Mouse (Mus musculus) adrenal gland, postnatal 25 days (tissue): ENCODE measurements around the gene Camp. TPM values are rescaled to one million over a fixed set of nuclear protein-coding genes. Genes with fewer than 3 reads are reported as not detected.
A peak's percentile ranks its signal among the peaks of the same experiment; 100 is the strongest.

Source experiments
- DNase-seq: peaks from one replicate; pipeline ENCODE4 v3.0.0; 2021; ENCODE audit warnings: mixed read lengths
- long read RNA-seq: library from polyadenylated mRNA; stranded (forward); transcript quantifications from one replicate; pipeline ENCODE4 v2.0.0, GENCODE M21; 2021
- total RNA-seq: library from RNA; stranded (reverse); gene quantifications from 2 replicates; pipeline ENCODE4 v1.2.3, GENCODE M21; 2021

Camp gene
- not detected in 2 replicates for total RNA-seq
- long read RNA-seq, partial matches to known transcripts: 0 of 1 reads
- long read RNA-seq, other reads (novel, unspliced or antisense): 0 of 1 reads

- DNase-seq: peak; percentile 66
These were observed at the start of gene Camp for GRCm38 (mm10) chr9:109849312-109849758. Gene Camp, minus strand, starts transcription at chr9:109849617.

DNA sequence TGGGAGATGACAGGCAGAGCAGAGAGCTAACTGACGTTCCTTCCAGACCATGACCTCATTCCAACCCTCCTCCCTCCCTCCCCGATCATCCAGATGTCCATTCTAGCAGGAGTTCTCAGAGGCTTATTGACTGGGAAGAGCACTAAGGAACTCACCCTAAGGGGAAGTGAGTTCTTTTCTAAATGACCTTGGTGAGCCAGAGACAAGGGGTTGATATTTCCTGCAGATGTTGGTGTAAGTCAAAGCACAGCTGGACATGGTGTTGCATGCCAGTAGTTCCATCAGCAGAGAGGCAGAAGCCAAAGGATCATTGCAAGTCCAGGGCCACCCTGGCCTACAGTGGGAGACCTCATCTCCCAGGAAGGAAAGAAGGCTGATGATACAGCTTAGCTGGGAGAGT is 48.6 kb upstream of the Camp start:
- DNase-seq: no peak

DNA sequence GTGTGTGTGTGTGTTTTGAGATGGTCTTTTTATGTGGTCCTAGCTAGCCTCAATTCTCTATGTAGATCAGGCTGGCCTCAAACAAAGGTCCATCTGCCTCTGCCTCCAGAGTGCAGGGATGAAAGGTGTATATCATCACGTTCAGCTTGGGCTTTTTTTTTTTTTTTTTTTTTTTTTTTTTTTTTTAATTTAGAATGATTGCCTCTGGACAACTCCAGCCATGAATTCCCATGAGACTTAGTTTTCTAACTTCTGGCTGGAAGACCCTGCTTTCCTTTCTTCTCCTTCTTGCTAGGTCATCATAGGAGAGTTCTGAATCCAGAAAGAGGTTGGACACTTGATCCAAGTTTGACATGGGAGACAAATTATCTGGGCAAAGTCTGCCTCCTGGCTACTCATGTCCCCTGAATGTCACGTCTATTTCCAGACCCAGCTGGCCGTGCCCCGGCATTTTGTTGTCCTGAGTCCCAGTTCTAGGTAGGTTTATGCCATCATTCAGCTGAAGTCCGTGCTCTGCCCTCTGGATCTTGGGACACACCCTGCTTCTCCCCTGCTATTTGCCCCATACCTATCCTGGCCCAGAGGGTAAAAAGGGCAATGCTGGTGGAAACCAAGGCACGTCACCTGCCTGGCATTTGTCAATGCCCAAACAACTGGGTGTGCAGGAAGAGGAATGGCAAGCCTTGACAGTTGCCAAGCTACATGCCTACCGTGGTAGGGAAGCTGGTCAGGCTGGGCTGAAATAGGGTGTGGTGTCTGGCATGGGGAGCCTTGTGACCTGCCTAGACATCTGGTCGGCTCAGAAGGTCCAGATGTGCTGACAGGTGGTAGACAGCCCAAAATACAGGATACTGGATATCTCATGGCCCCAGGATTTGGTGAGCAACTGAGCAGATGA is 47.1 kb upstream of the Camp start:
- no peak for DNase-seq

DNA sequence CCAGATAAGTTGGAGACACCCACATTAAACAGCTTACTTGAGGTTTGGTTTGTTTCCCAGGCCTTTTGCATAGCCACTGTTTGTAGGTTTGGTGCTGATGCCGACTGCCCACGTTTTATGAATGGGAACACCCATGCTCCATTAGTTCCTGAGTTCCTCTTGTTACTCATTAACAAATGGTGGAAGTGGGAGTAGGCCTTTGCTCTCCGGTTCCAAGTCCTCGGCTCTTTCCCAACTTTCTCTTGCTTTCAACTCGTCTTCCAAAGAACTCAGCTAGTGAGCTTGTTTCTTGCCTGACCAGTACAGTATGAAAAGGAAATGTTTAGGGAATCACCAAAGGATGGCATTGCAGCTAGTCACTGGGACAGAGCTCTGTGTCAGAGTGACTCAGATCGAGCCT is 46.2 kb upstream of the Camp start:
- DNase-seq: no peak

DNA sequence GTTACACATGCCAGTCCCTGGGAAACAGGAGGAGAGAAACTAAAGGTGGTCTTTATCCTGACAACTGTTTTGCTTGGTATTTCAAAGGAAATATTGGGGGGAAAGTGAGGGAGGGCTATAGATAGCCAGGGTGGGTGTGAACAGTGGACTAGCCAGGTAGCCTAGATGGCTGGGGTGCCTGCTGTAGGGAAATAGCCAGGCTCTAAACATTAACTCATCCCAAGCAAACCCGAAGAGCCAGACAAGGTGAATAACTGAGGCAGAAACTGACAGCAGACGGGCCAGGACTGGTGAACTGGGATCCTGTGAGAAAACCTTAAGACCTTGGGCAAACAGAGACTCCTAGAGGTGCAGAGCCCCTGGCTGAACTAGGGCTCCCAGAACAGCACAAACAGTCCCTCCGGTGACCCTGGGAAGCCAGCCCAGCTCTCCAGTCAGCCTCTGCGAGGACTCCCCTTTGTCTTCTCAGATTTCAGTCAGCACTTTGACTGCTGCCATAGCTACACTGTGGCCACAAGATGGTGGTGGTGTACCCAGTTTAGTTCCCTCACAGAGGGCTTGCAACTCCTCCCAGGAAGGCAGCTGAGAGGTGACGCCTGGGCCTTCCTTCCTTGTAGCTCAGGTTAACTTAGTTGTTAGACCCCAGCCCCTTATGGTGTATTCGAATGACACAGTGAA is 45.1 kb upstream of the Camp start:
- peak; percentile 70 for DNase-seq

DNA sequence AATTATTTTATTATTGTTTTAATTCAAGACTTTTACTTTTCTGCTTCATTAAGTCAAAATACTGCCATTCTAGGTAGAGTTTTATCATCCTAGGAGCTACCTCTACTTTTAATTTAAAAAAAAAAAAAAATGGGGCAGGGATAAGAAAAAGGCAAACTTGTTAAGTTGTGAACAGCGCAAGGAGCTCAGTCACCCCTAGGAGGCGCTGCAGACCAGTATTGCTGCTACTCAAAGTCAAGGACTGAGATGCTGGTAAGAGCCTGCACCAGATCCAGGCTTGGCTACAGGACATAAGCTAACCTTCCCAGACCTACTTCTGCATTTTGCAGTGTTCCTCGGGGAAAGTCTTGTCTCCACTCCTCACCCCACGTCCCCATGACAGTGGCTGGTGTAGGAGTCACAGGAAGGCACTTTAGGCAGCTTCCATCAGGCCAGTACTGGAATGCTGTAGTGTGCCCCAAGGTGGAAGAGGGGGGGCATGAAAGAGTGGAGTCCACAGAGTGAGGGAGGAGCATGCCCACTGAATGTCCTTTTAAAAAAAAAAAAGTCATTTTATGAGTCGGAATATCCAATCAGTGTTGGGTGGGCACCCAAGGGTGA is 43.3 kb upstream of the Camp start:
- peak; percentile 81 for DNase-seq

DNA sequence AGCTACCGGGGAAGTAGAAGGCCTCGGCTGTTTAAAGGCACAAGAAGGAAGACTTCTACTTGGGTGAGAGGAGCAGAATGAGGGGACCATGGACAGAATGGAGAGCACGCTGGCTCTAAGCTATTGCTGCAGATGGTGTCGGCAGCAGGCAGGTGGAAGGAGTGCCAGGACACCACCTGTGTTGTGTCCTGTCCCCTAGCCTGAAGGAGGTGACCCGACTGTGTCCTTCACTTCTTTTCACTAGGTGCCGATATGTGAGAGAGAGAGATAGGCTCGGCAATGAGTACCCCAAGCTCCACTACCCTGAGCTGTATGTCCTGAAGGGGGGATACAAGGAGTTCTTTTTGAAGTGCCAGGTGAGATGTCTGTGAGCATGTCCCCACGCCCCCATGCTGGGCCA is 42.1 kb upstream of the Camp start:
- no peak for DNase-seq

- no peak for DNase-seq
These were observed 37.9 kb upstream of the Camp start for GRCm38 (mm10) chr9:109887321-109887720.

DNA sequence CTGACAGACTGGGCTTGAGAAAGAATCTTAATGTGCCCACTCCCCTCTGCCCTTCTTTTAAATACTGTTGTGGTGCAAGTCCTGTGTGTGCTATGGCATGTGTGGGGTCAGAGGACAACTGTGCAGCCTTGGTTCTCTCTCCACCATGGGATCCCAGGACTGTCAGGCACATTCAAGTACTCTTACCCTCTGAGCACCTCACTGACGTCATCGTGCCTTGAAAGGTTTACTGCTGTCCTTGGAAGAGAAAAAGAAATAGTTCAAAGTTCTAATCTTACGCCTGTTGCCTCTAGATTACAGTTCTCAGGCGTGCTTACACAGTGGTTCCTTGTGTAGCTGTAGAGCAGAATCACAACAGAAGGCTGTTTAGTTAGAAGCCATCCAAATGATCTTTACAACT is 36.8 kb upstream of the Camp start:
- no peak for DNase-seq

GRCm38 (mm10) chr9:109879305-109879704 is 29.9 kb upstream of the Camp start:
- no peak for DNase-seq

GRCm38 (mm10) chr9:109877666-109878065 is 28.2 kb upstream of the Camp start:
- no peak for DNase-seq

DNA sequence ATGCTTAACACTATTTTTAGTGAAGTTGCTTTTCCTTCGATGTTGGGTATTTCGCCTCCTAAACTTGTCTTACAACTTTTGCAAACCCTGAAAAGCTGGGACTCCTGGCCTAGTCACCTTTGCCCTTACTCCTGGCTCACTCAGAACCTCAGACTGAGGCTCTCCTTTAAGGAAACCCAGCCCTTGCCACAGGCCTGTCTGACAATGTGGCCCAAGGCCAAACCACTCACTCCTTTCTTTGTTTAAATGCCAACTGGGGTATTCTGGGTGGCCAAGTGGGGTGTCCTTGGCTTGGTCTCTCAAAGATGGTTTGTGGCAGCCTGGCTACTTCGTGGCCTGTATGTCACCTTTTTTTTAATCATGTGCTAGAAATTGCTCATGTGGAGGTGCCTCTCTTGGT is 27.3 kb upstream of the Camp start:
- DNase-seq: peak; percentile 37

- peak; percentile 78 for DNase-seq
These were observed 26.5 kb upstream of the Camp start for GRCm38 (mm10) chr9:109875695-109876601.

- DNase-seq: peak; percentile 96
These were observed 25.6 kb upstream of the Camp start, which contains the start of gene Cdc25a for GRCm38 (mm10) chr9:109874797-109875691. Gene Cdc25a, plus strand, starts transcription at chr9:109875579.

- DNase-seq: no peak
These were observed 21.7 kb upstream of the Camp start for GRCm38 (mm10) chr9:109870983-109871572.

GRCm38 (mm10) chr9:109866218-109866617 is 16.8 kb upstream of the Camp start:
- no peak for DNase-seq

DNA sequence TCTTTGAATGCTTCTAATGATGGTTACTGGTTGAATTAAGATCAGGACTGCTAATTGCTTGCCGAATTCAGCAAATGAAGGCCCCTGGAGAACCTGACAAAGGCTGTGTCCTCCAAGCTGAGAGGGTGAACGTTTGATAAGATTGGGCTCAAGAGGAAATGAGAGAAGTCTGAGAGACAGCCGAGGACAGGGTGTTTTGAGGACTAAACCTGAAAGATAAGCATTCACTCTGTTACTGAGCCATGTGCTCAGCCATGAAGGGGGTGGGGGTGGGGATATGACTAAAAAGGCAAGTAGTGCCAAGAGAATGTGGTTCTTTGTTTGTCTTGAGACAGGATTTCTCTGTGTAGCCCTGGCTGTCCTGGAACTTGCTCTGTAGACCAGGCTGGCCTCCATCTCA is 13.7 kb upstream of the Camp start:
- no peak for DNase-seq

DNA sequence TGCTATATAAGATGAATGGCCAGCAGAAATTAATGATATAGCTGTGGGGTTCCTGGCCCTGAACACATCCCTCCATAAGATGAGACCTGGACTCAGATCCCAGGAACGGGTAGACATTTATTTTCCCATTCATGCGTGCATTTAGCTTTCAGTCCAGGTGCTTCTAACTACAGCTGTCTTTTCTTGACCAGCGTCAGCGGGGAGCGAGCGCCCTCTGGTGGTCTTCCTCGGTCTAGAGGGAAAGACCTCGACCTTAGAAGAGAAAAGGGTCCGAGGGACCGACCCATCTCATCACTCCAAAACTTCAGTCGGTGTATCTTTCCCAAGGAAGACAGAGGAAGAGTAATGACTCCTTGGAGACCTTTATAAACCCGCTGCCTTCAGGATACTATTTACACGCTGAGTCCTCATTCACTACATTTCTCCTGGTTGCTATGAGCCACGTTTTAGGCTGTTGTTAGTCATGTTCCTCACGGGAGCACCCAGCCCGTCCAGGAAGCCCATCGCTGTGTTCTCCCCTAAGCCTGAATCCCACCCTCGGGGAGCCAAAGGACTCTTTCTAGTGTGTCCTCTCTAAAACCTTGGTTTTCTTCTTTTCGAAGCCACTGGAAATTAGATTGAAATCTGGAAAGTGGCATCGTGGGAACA is 13.1 kb upstream of the Camp start:
- peak; percentile 88 for DNase-seq

GRCm38 (mm10) chr9:109855947-109856346 is 6.5 kb upstream of the Camp start:
- DNase-seq: no peak

DNA sequence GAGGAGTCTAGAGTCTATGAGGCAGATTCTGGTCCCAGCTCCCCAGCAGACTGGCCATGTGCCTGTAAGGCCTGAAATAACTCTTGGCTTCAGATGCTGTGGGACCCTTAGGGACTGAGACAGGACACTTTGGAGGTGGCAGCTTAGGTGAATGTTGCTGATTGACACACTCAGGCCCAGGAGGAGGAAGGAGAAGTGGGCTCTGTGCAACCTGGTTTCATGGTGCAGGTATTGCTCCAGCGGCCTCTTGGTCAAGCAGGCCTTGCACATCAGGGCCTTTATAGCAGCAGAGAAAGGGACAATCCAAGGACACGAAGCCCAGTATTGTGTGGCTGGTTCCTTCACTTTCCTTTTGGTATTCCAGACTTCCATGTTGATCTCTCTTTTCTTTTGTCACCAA is 4.9 kb upstream of the Camp start:
- DNase-seq: no peak
